Mouse (Mus musculus) liver, embryonic 11.5 days (tissue): ENCODE results near the gene Znhit6. TPM values are rescaled to one million over a fixed set of nuclear protein-coding genes. Genes with fewer than 3 reads are reported as not detected.

ENCODE experiments used
- ATAC-seq: fragments of 200-750 bp; cut with Nextera tagmentation; replicated peaks from 2 replicates; pipeline ENCODE4 v1.8.0; 2017; ENCODE audit warnings: moderate number of reproducible peaks, mild to moderate bottlenecking, moderate TSS enrichment, moderate library complexity; ENCODE audit not compliant: low FRiP score
- DNase-seq: peaks from one replicate; pipeline ENCODE4 v3.0.0-alpha.2; 2017; ENCODE audit warnings: low spot score
- H3K27ac ChIP-seq: fragments of 300-500 bp; sonication (generic); 2 replicates; pipeline ENCODE4 v1.5.1; 2014; ENCODE audit warnings: mild to moderate bottlenecking, low read depth, low read length, control low read depth
- H3K27me3 ChIP-seq: fragments of 300-500 bp; sonication (generic); replicated peaks from 2 replicates; pipeline ENCODE4 v1.6.1; 2014; ENCODE audit warnings: low read length, mixed read lengths; ENCODE audit not compliant: control insufficient read depth, insufficient read depth
- H3K36me3 ChIP-seq: fragments of 300-500 bp; sonication (generic); 2 replicates; pipeline ENCODE4 v1.6.1; 2014; ENCODE audit warnings: mild to moderate bottlenecking, low read length, moderate library complexity, mixed read lengths; ENCODE audit not compliant: control insufficient read depth, insufficient read depth
- H3K4me1 ChIP-seq: fragments of 300-500 bp; sonication (generic); replicated peaks from 2 replicates; pipeline ENCODE4 v1.6.1; 2014; ENCODE audit warnings: low read length, mixed read lengths; ENCODE audit not compliant: control insufficient read depth, insufficient read depth
- H3K4me2 ChIP-seq: fragments of 300-500 bp; sonication (generic); 2 replicates; pipeline ENCODE4 v1.6.1; 2014; ENCODE audit warnings: mild to moderate bottlenecking, control low read depth, moderate library complexity
- H3K4me3 ChIP-seq: fragments of 300-500 bp; sonication (generic); 2 replicates; pipeline ENCODE4 v1.5.1; 2014; ENCODE audit warnings: low read depth, low read length, control low read depth
- H3K9ac ChIP-seq: fragments of 300-500 bp; sonication (generic); 2 replicates; pipeline ENCODE4 v1.6.1; 2014; ENCODE audit warnings: low read depth, low read length, control low read depth
- H3K9me3 ChIP-seq: fragments of 300-500 bp; sonication (generic); 2 replicates; pipeline ENCODE4 v1.6.1; 2016; ENCODE audit warnings: low read length, inconsistent platforms, mixed read lengths; ENCODE audit not compliant: control insufficient read depth
- WGBS: fragments of 180-500 bp; shearing (Covaris S2); extraction: QIAGEN DNeasy Blood & Tissue Kit; methylation state at CpG from one replicate; pipeline ENCODE4 v1.1.7; 2014; 5-methylcytosine and 5-hydroxymethylcytosine counted together
- polyA plus RNA-seq: library from polyadenylated mRNA; unstranded; fragments of >200 nt; fragmentation: Nextera tagmentation; extraction: Ambion mirVana; gene quantifications from 2 replicates; pipeline ENCODE4 v1.2.1, GENCODE M21; 2014

The Znhit6 gene
- polyA plus RNA-seq, 1 experiment from 2014 or later, result 38.5 TPM

- ATAC-seq, result no peak
- DNase-seq, result no peak
- Histone ChIP-seq H3K9ac (no peak overlapping the region), H3K27me3 (peaks cover 4% of the 10 kb centered on the region), H3K36me3 (peaks cover 2% of the 10 kb centered on the region; the same call in 1 of the 2 replicates), H3K9me3 (no peaks in the 10 kb centered on the region), H3K4me3 (no peak overlapping the region), H3K27ac (no peak overlapping the region), H3K4me1 (no peaks in the 10 kb centered on the region), H3K4me2 (no peak overlapping the region)
- 67% methylated on average over 11 of the region's 11 CpGs for WGBS
Measured at GRCm38 (mm10) chr3:145642861-145643260, 66.9 kb downstream of the Znhit6 start.

GRCm38 (mm10) chr3:145645463-145645862, 69.5 kb downstream of the Znhit6 start:
- ATAC-seq (no peak), DNase-seq (no peak)
- Histone ChIP-seq H3K9ac (no peak overlapping the region), H3K27me3 (peaks cover 29% of the 10 kb centered on the region), H3K4me3 (no peak overlapping the region), H3K4me2 (no peak overlapping the region), H3K4me1 (peaks cover 6% of the 10 kb centered on the region; the same call in 1 of the 2 replicates), H3K9me3 (no peaks in the 10 kb centered on the region), H3K27ac (no peak overlapping the region), H3K36me3 (peaks cover 2% of the 10 kb centered on the region; the same call in 1 of the 2 replicates)
- WGBS, result 76% methylated on average over 6 of the region's 6 CpGs

GRCm38 (mm10) chr3:145646009-145646408, 70.0 kb downstream of the Znhit6 start:
- Histone ChIP-seq H3K4me3 (no peak overlapping the region), H3K36me3 (peaks cover 2% of the 10 kb centered on the region; the same call in 1 of the 2 replicates), H3K4me1 (peaks cover 8% of the 10 kb centered on the region; the same call in 1 of the 2 replicates), H3K4me2 (no peak overlapping the region), H3K27ac (no peak overlapping the region), H3K9me3 (no peaks in the 10 kb centered on the region), H3K27me3 (peaks cover 34% of the 10 kb centered on the region), H3K9ac (no peak overlapping the region)
- no peak for ATAC-seq
- DNase-seq, result no peak
- 75% methylated on average over 3 of the region's 3 CpGs for WGBS

GRCm38 (mm10) chr3:145646666-145647065, 70.7 kb downstream of the Znhit6 start:
- 76% methylated on average over 2 of the region's 2 CpGs for WGBS
- H3K27me3 ChIP-seq, result peaks cover 40% of the 10 kb centered on the region
- peaks cover 2% of the 10 kb centered on the region; the same call in 1 of the 2 replicates for H3K36me3 ChIP-seq
- H3K4me1 ChIP-seq, result peaks cover 8% of the 10 kb centered on the region; the same call in 1 of the 2 replicates
- no peak for DNase-seq
- no peak overlapping the region for H3K4me2 ChIP-seq
- H3K4me3 ChIP-seq, result no peak overlapping the region
- H3K27ac ChIP-seq, result no peak overlapping the region
- H3K9me3 ChIP-seq, result no peaks in the 10 kb centered on the region
- no peak overlapping the region for H3K9ac ChIP-seq
- no peak for ATAC-seq

- Histone ChIP-seq H3K4me3 (no peak overlapping the region), H3K4me2 (no peak overlapping the region), H3K9ac (no peak overlapping the region), H3K9me3 (no peaks in the 10 kb centered on the region), H3K27me3 (peaks cover 48% of the 10 kb centered on the region), H3K27ac (no peak overlapping the region), H3K4me1 (peaks cover 14% of the 10 kb centered on the region), H3K36me3 (peaks cover 2% of the 10 kb centered on the region; the same call in 1 of the 2 replicates)
- ATAC-seq (no peak), DNase-seq (no peak)
- 90% methylated on average over 18 of the region's 18 CpGs for WGBS
Measured at GRCm38 (mm10) chr3:145647416-145647815, 71.4 kb downstream of the Znhit6 start.

- Histone ChIP-seq H3K4me3 (peak overlapping the region; percentile 57), H3K9me3 (no peaks in the 10 kb centered on the region), H3K9ac (peak overlapping the region; percentile 59; the same call in 1 of the 2 replicates), H3K4me1 (peaks cover 14% of the 10 kb centered on the region), H3K36me3 (peaks cover 2% of the 10 kb centered on the region; the same call in 1 of the 2 replicates), H3K4me2 (peak overlapping the region; percentile 82), H3K27me3 (peaks cover 57% of the 10 kb centered on the region), H3K27ac (no peak overlapping the region)
- ATAC-seq (no peak), DNase-seq (no peak)
- WGBS, result 33% methylated on average over 26 of the region's 26 CpGs
Measured at GRCm38 (mm10) chr3:145648097-145648931, 72.3 kb downstream of the Znhit6 start.

GRCm38 (mm10) chr3:145648991-145649851, 73.2 kb downstream of the Znhit6 start:
- H3K4me3 ChIP-seq, result peak overlapping the region; percentile 57
- peak; percentile 62 for DNase-seq
- H3K27ac ChIP-seq, result peak overlapping the region; percentile 35; the same call in 1 of the 2 replicates
- peak overlapping the region; percentile 59 for H3K9ac ChIP-seq
- peaks cover 2% of the 10 kb centered on the region; the same call in 1 of the 2 replicates for H3K36me3 ChIP-seq
- ATAC-seq, result no peak
- H3K4me1 ChIP-seq, result peaks cover 17% of the 10 kb centered on the region
- no peaks in the 10 kb centered on the region for H3K9me3 ChIP-seq
- peak overlapping the region; percentile 82 for H3K4me2 ChIP-seq
- 1% methylated on average over 49 of the region's 49 CpGs for WGBS
- peaks cover 61% of the 10 kb centered on the region for H3K27me3 ChIP-seq

- peaks cover 61% of the 10 kb centered on the region for H3K27me3 ChIP-seq
- DNase-seq, result peak; percentile 72
- H3K27ac ChIP-seq, result peak within 1 kb of the TSS; percentile 55
- peak within 1 kb of the TSS; percentile 59 for H3K9ac ChIP-seq
- under 1% methylated on average over 29 of the region's 29 CpGs for WGBS
- peak within 1 kb of the TSS; percentile 57 for H3K4me3 ChIP-seq
- 0 out of 2 replicates have a peak, but pooled peaks have one; percentile 26 for ATAC-seq
- peak within 1 kb of the TSS; percentile 82 for H3K4me2 ChIP-seq
- H3K36me3 ChIP-seq, result peaks cover 2% of the 10 kb centered on the region; the same call in 1 of the 2 replicates
- no peaks in the 10 kb centered on the region for H3K9me3 ChIP-seq
- peaks cover 17% of the 10 kb centered on the region for H3K4me1 ChIP-seq
Measured at GRCm38 (mm10) chr3:145649852-145650202, 73.8 kb downstream of the Znhit6 start, which contains the start of gene Ccn1. Gene Ccn1 (minus strand): TSS chr3:145649981.
